Mouse (Mus musculus) bone marrow, adult 2 months (tissue): Measurements from ENCODE around the gene Ost4. TPM values are rescaled to one million over a fixed set of nuclear protein-coding genes. Genes with fewer than 3 reads are reported as not detected.

Experiments
- H3K27ac ChIP-seq: fragments of 200-500 bp; 2 replicates; pipeline ENCODE4 v1.5.1; 2012; ENCODE audit warnings: low read depth, mild to moderate bottlenecking, control low read depth, inconsistent platforms, low read length; ENCODE audit not compliant: control insufficient read depth, poor library complexity, insufficient read depth
- H3K4me1 ChIP-seq: fragments of 200-500 bp; 2 replicates; pipeline ENCODE4 v1.6.1; 2011; ENCODE audit warnings: low read length; ENCODE audit not compliant: control insufficient read depth, insufficient read depth
- H3K4me3 ChIP-seq: fragments of 200-500 bp; replicated peaks from 2 replicates; pipeline ENCODE3; 2011; ENCODE audit warnings: mild to moderate bottlenecking, low read depth, low read length, control low read depth; ENCODE audit not compliant: control insufficient read depth
- CTCF ChIP-seq: fragments of 200-500 bp; IDR thresholded peaks from 2 replicates; pipeline ENCODE4 v1.5.1; 2011; ENCODE audit warnings: low read length, control low read depth; ENCODE audit not compliant: control insufficient read depth, insufficient read depth
- POLR2A ChIP-seq: fragments of 200-500 bp; IDR thresholded peaks from 2 replicates; pipeline ENCODE4 v1.6.1; 2011; ENCODE audit warnings: low read depth, mild to moderate bottlenecking, control low read depth, low read length, borderline replicate concordance; ENCODE audit not compliant: control insufficient read depth
- WGBS: fragments of 180-500 bp; shearing (Covaris S2); methylation state at CpG from one replicate; pipeline ENCODE4 v1.1.7; 2018; 5-methylcytosine and 5-hydroxymethylcytosine counted together
- polyA plus RNA-seq: library from polyadenylated mRNA; stranded (reverse); fragments of >200 nt; gene quantifications from 2 replicates; pipeline ENCODE4 v1.2.4, GENCODE M21; 2011; ENCODE audit warnings: low replicate concordance; ENCODE audit not compliant: missing spikeins, insufficient read depth, insufficient read length

Gene Ost4
- polyA plus RNA-seq, 1 experiment, result 148 TPM

- Histone ChIP-seq H3K4me3 (peak overlapping the region; percentile 97), H3K27ac (peak overlapping the region; percentile 67), H3K4me1 (peaks cover 2% of the 10 kb centered on the region)
- 2% methylated on average over 31 of the region's 31 CpGs for WGBS
- TF ChIP-seq POLR2A (peak; percentile 73; the same call in 1 of the 2 replicates), CTCF (no peak)
Measured at GRCm38 (mm10) chr5:30949654-30950326, 42.2 kb upstream of the Ost4 start.

DNA sequence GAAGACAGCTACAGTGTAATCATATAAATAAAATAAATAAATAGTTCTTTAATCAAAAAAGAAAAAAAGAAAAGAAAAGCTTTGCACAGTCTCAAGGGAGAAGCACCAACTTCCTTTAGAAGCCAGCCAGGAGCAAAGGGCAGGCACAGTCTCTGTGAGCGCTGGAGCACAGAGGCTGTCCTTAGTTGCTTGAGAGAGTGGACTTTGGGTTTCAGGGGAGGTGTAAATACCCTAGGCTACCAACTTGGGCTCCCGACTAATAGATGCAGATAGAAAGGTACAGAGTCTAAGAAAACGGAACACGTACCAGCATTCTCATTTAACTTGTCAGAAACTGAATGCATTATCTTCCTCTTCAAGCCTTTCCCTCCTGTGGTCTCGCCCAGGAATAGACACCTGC, 41.0 kb upstream of the Ost4 start:
- Histone ChIP-seq H3K4me3 (no peak overlapping the region), H3K4me1 (peaks cover 2% of the 10 kb centered on the region), H3K27ac (no peak overlapping the region)
- no peak for TF ChIP-seq CTCF
- TF ChIP-seq POLR2A, result no peak
- WGBS, result 61% methylated on average over 5 of the region's 5 CpGs

DNA sequence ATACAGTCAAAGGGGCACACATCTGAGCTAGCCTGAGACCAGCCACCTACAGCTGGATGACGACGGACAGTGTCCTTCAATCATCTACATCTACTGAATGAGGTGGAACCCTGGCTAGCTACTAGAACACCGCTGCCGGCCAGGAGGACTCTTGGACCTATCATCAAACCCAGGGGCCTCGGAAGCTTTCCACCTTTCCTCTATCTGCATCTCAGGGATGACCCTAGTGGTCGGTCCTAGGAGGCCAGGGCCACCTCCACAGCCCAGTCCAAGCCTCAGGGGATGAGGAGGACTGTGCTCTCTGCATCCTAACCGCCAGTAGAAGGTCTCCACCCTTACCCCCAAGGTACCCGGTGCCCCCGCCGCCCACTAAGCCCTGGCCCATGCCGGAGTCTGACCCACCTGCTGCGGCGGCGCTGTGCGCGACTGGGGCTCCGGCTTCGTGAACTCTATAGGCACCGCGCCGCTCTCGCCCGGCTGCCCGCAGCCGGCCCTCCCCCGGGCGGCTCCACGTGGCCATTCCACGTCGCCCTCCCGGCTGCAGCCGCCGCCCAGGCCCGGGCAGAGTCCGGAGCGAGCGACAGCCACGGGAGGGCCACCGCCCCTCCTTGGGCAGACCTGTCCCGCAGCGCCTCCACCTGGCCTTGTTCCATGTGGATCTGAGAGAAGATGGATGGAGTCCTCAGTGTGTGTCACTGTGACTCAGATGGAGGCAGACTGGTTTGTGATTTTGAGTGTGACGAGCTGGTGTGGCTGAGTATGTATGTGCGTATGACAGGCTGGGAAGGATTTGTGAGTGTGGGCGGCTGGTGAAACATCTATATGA, 37.6 kb upstream of the Ost4 start, which contains the start of gene Cgref1:
Gene Cgref1, minus strand, starts transcription at position 636 of the 826 bp plus-strand sequence.
- TF ChIP-seq POLR2A (no peak), CTCF (peak; percentile 14; the same call in 1 of the 2 replicates)
- Histone ChIP-seq H3K27ac (no peak within 1 kb of the TSS), H3K4me3 (no peak within 1 kb of the TSS), H3K4me1 (peaks cover 1% of the 10 kb centered on the region)
- WGBS, result 12% methylated on average over 44 of the region's 44 CpGs

GRCm38 (mm10) chr5:30944344-30944743, 36.8 kb upstream of the Ost4 start:
- 80% methylated on average over 6 of the region's 6 CpGs for WGBS
- TF ChIP-seq POLR2A (no peak), CTCF (no peak)
- Histone ChIP-seq H3K4me3 (no peak overlapping the region), H3K27ac (no peak overlapping the region), H3K4me1 (no peaks in the 10 kb centered on the region)

GRCm38 (mm10) chr5:30943004-30943403, 35.4 kb upstream of the Ost4 start:
- 93% methylated on average over 2 of the region's 2 CpGs for WGBS
- H3K4me1 ChIP-seq, result no peaks in the 10 kb centered on the region
- TF ChIP-seq CTCF, result peak; percentile 38; the same call in 1 of the 2 replicates
- TF ChIP-seq POLR2A, result no peak
- H3K27ac ChIP-seq, result no peak overlapping the region
- no peak overlapping the region for H3K4me3 ChIP-seq

GRCm38 (mm10) chr5:30934725-30935461, 27.3 kb upstream of the Ost4 start:
- no peak overlapping the region for H3K27ac ChIP-seq
- no peaks in the 10 kb centered on the region for H3K4me1 ChIP-seq
- WGBS, result 85% methylated on average over 5 of the region's 5 CpGs
- no peak overlapping the region for H3K4me3 ChIP-seq
- TF ChIP-seq CTCF (no peak), POLR2A (no peak)

- Histone ChIP-seq H3K4me1 (no peaks in the 10 kb centered on the region), H3K27ac (no peak overlapping the region), H3K4me3 (no peak overlapping the region)
- 73% methylated on average over 5 of the region's 5 CpGs for WGBS
- TF ChIP-seq CTCF, result no peak
- TF ChIP-seq POLR2A, result no peak
Measured at GRCm38 (mm10) chr5:30933705-30934104, 26.1 kb upstream of the Ost4 start.

DNA sequence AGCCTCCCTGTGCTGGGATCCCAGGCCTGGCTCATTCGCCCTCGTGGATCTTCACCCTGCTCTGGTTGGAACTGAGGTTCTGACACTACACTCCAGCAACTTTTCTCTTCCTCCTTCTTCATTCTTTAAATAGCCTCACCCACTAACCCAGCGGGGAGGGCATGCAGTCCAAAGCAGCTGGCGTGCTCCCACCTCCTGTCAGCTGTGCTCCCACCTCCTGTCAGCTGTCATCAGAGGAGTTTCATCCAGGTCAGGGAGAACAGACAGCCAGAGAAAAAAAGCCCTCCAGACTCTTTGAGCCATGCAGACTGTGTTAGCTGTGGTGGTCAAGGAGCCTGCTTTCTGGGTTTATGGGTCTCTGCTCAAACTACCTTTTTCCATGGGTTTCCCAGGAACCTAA, 23.8 kb upstream of the Ost4 start:
- Histone ChIP-seq H3K27ac (no peak overlapping the region), H3K4me1 (no peaks in the 10 kb centered on the region), H3K4me3 (no peak overlapping the region)
- 76% methylated on average over 4 of the region's 4 CpGs for WGBS
- no peak for TF ChIP-seq CTCF
- TF ChIP-seq POLR2A, result no peak
